Mouse (Mus musculus): Measurements from ENCODE around the gene Rsad1. TPM values are rescaled to one million over a fixed set of nuclear protein-coding genes. Genes with fewer than 3 reads are reported as not detected.

Rsad1 gene
- polyA plus RNA-seq, 1 experiment = 4.2 TPM

- peak within 1 kb of the TSS; percentile 31; the same call in 1 of the 2 replicates for H3K4me3 ChIP-seq (ENCODE audit: insufficient read depth, low read depth, low read length)
Observed at GRCm38 (mm10) chr11:94564437-94565150, 15.5 kb upstream of the Rsad1 start, which contains the start of gene Chad. Chad (plus strand) TSS chr11:94565047.

GRCm38 (mm10) chr11:94563821-94564220 is 14.8 kb upstream of the Rsad1 start:
- Histone ChIP-seq H3K27ac (replicated peaks; ENCODE audit: low read depth, low read length) (no peak overlapping the region), H3K4me1 (ENCODE audit: control insufficient read depth, insufficient read depth, insufficient read length, low read length) (no peaks in the 10 kb centered on the region), H3K4me3 (ENCODE audit: insufficient read depth, low read depth, low read length) (no peak overlapping the region)

More at GRCm38 (mm10) chr11:94564437-94565150, 15.5 kb upstream of the Rsad1 start, which contains the start of gene Chad:
- Histone ChIP-seq H3K27ac (replicated peaks; ENCODE audit: low read depth, low read length) (no peak within 1 kb of the TSS), H3K4me1 (ENCODE audit: control insufficient read depth, insufficient read depth, insufficient read length, low read length) (no peaks in the 10 kb centered on the region)

GRCm38 (mm10) chr11:94563383-94563782 is 14.3 kb upstream of the Rsad1 start:
- H3K27ac ChIP-seq (replicated peaks; ENCODE audit: low read depth, low read length) = no peak overlapping the region
- H3K4me1 ChIP-seq (ENCODE audit: control insufficient read depth, insufficient read depth, insufficient read length, low read length) = no peaks in the 10 kb centered on the region
- no peak overlapping the region for H3K4me3 ChIP-seq (ENCODE audit: insufficient read depth, low read depth, low read length)

GRCm38 (mm10) chr11:94558226-94558625 is 9.2 kb upstream of the Rsad1 start:
- H3K4me3 ChIP-seq (ENCODE audit: insufficient read depth, low read depth, low read length) = no peak overlapping the region
- no peaks in the 10 kb centered on the region for H3K4me1 ChIP-seq (ENCODE audit: control insufficient read depth, insufficient read depth, insufficient read length, low read length)
- no peak overlapping the region for H3K27ac ChIP-seq (replicated peaks; ENCODE audit: low read depth, low read length)

- H3K4me1 ChIP-seq (ENCODE audit: control insufficient read depth, insufficient read depth, insufficient read length, low read length) = no peaks in the 10 kb centered on the region; the same call in 1 of the 2 replicates
- no peak overlapping the region for H3K27ac ChIP-seq (replicated peaks; ENCODE audit: low read depth, low read length)
- H3K4me3 ChIP-seq (ENCODE audit: insufficient read depth, low read depth, low read length) = no peak overlapping the region
Observed at GRCm38 (mm10) chr11:94550442-94550744, 1.3 kb upstream of the Rsad1 start.

- Histone ChIP-seq H3K4me1 (ENCODE audit: control insufficient read depth, insufficient read depth, insufficient read length, low read length) (no peaks in the 10 kb centered on the region; the same call in 1 of the 2 replicates), H3K27ac (replicated peaks; ENCODE audit: low read depth, low read length) (peak overlapping the region; percentile 32), H3K4me3 (ENCODE audit: insufficient read depth, low read depth, low read length) (no peak overlapping the region)
Observed at GRCm38 (mm10) chr11:94549691-94550441, 811 bp upstream of the Rsad1 start.

GRCm38 (mm10) chr11:94548041-94548784 is 842 bp downstream of the Rsad1 start:
- Histone ChIP-seq H3K27ac (replicated peaks; ENCODE audit: low read depth, low read length) (peak overlapping the region; percentile 89), H3K4me1 (ENCODE audit: control insufficient read depth, insufficient read depth, insufficient read length, low read length) (no peaks in the 10 kb centered on the region; the same call in 1 of the 2 replicates), H3K4me3 (ENCODE audit: insufficient read depth, low read depth, low read length) (peak overlapping the region; percentile 87)

- H3K4me3 ChIP-seq (ENCODE audit: insufficient read depth, low read depth, low read length) = no peak overlapping the region
- H3K27ac ChIP-seq (replicated peaks; ENCODE audit: low read depth, low read length) = no peak overlapping the region
Observed at GRCm38 (mm10) chr11:94547271-94547670, 1.8 kb downstream of the Rsad1 start.

GRCm38 (mm10) chr11:94546381-94546780 is 2.7 kb downstream of the Rsad1 start:
- no peak overlapping the region for H3K4me3 ChIP-seq (ENCODE audit: insufficient read depth, low read depth, low read length)
- no peaks in the 10 kb centered on the region; the same call in 1 of the 2 replicates for H3K4me1 ChIP-seq (ENCODE audit: control insufficient read depth, insufficient read depth, insufficient read length, low read length)
- no peak overlapping the region for H3K27ac ChIP-seq (replicated peaks; ENCODE audit: low read depth, low read length)

More at GRCm38 (mm10) chr11:94547271-94547670, 1.8 kb downstream of the Rsad1 start:
- H3K4me1 ChIP-seq (ENCODE audit: control insufficient read depth, insufficient read depth, insufficient read length, low read length) = no peaks in the 10 kb centered on the region; the same call in 1 of the 2 replicates

- no peak overlapping the region; the same call in 1 of the 2 replicates for H3K4me3 ChIP-seq (ENCODE audit: insufficient read depth, low read depth, low read length)
- no peak overlapping the region for H3K27ac ChIP-seq (replicated peaks; ENCODE audit: low read depth, low read length)
- H3K4me1 ChIP-seq (ENCODE audit: control insufficient read depth, insufficient read depth, insufficient read length, low read length) = no peaks in the 10 kb centered on the region; the same call in 1 of the 2 replicates
Observed at GRCm38 (mm10) chr11:94544422-94544821, 4.6 kb downstream of the Rsad1 start.

GRCm38 (mm10) chr11:94543932-94544331 is 5.1 kb downstream of the Rsad1 start:
- Histone ChIP-seq H3K4me3 (ENCODE audit: insufficient read depth, low read depth, low read length) (peak overlapping the region; percentile 12; the same call in 1 of the 2 replicates), H3K4me1 (ENCODE audit: control insufficient read depth, insufficient read depth, insufficient read length, low read length) (no peaks in the 10 kb centered on the region), H3K27ac (replicated peaks; ENCODE audit: low read depth, low read length) (no peak overlapping the region)

- no peak overlapping the region for H3K4me3 ChIP-seq (ENCODE audit: insufficient read depth, low read depth, low read length)
- no peaks in the 10 kb centered on the region for H3K4me1 ChIP-seq (ENCODE audit: control insufficient read depth, insufficient read depth, insufficient read length, low read length)
- no peak overlapping the region for H3K27ac ChIP-seq (replicated peaks; ENCODE audit: low read depth, low read length)
Observed at GRCm38 (mm10) chr11:94543344-94543743, 5.7 kb downstream of the Rsad1 start.

- no peak overlapping the region for H3K27ac ChIP-seq (replicated peaks; ENCODE audit: low read depth, low read length)
- no peak overlapping the region for H3K4me3 ChIP-seq (ENCODE audit: insufficient read depth, low read depth, low read length)
- H3K4me1 ChIP-seq (ENCODE audit: control insufficient read depth, insufficient read depth, insufficient read length, low read length) = no peaks in the 10 kb centered on the region
Observed at GRCm38 (mm10) chr11:94542400-94542799, 6.7 kb downstream of the Rsad1 start.

- no peaks in the 10 kb centered on the region for H3K4me1 ChIP-seq (ENCODE audit: control insufficient read depth, insufficient read depth, insufficient read length, low read length)
- no peak overlapping the region for H3K4me3 ChIP-seq (ENCODE audit: insufficient read depth, low read depth, low read length)
Observed at GRCm38 (mm10) chr11:94539761-94540160, 9.3 kb downstream of the Rsad1 start.

GRCm38 (mm10) chr11:94538733-94539292 is 10.2 kb downstream of the Rsad1 start:
- Histone ChIP-seq H3K4me3 (ENCODE audit: insufficient read depth, low read depth, low read length) (no peak overlapping the region), H3K4me1 (ENCODE audit: control insufficient read depth, insufficient read depth, insufficient read length, low read length) (no peaks in the 10 kb centered on the region), H3K27ac (replicated peaks; ENCODE audit: low read depth, low read length) (no peak overlapping the region)

More at GRCm38 (mm10) chr11:94539761-94540160, 9.3 kb downstream of the Rsad1 start:
- H3K27ac ChIP-seq (replicated peaks; ENCODE audit: low read depth, low read length) = no peak overlapping the region
